Mouse (Mus musculus) cerebellum, adult 11-12 months (tissue): ENCODE results near the gene Olfr1251.
"Not testable (repeated sequence)": the region's sequence is repeated elsewhere in the genome, so short reads cannot be mapped to it uniquely, and the experiment has no call there.

ENCODE experiments used
- DNase-seq: peaks from one replicate; pipeline ENCODE4 v3.0.0; 2022

Gene Olfr1251

GRCm38 (mm10) chr2:89671836-89672235 lies at the start of gene Olfr1251:
Olfr1251 (minus strand) TSS chr2:89671936.
- no peak for DNase-seq

DNA sequence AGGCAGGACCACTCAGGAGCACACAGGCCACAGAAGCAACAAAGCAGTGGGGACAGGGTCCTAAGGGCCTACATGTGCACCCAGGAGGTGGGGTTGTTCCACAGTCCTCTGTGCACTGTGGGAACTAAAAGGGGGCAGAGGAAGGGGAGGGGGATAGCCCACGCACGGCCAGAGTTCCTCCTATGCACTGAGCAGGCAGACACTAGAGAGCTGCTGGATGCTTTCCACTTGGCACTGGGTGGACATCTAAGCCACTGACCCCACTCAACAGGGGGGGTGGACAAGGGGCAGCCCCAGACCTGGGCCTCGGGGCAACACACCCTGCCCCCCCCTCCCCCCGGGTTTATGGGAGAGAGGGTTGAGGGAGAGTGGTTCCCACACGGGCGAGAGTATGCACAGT lies 20.2 kb upstream of the Olfr1251 start:
- no peak for DNase-seq

GRCm38 (mm10) chr2:89661367-89661766 lies 10.4 kb downstream of the Olfr1251 start, which contains the start of gene Olfr1250:
Olfr1250 (minus strand) TSS chr2:89661467.
- no peak for DNase-seq

DNA sequence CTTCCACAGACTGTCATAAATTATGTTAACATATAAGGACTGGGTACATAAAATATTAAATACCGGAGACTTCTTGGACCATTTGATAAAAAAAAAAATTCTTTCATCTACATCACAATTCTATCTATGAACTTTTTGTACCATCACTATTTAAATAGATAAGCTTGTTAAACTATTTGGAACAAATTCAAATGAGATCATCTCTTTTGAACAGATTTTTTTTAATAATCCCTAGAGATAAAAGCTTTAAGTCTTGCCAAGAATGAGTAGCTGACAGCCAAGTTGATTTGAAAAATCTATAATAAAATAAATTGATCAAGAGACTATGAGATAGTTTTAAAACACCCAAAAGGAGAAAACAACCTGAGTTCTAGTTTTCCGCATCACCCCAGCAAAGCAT lies 36.9 kb downstream of the Olfr1251 start, which contains the start of gene Olfr1249:
Gene Olfr1249, minus strand, starts transcription at position 101 of the 400 bp plus-strand sequence.
- no peak for DNase-seq

- not testable (repeated sequence) for DNase-seq
Measured at GRCm38 (mm10) chr2:89618145-89618544, 53.6 kb downstream of the Olfr1251 start, which contains the start of gene Olfr1248. Olfr1248 (minus strand) TSS chr2:89618245.
